Mouse (Mus musculus) kidney, postnatal 0 days (tissue): ENCODE measurements around the gene Nelfb. TPM values are rescaled to one million over a fixed set of nuclear protein-coding genes. Genes with fewer than 3 reads are reported as not detected.
A peak's percentile ranks its signal among the peaks of the same experiment; 100 is the strongest.
"Not testable (repeated sequence)": the region's sequence is repeated elsewhere in the genome, so short reads cannot be mapped to it uniquely, and the experiment has no call there.

ENCODE experiments used
- ATAC-seq: fragments of 200-750 bp; cut with Nextera tagmentation; replicated peaks from 2 replicates; pipeline ENCODE4 v1.8.0; 2017; ENCODE audit warnings: low read depth, moderate number of reproducible peaks, moderate TSS enrichment, moderate library complexity; ENCODE audit not compliant: low FRiP score
- DNase-seq: peaks from one replicate; pipeline ENCODE4 v3.0.0-alpha.2; 2016; ENCODE audit warnings: low spot score
- H3K27ac ChIP-seq: fragments of 300-500 bp; sonication (generic); 2 replicates; pipeline ENCODE4 v1.5.1; 2014; ENCODE audit warnings: mild to moderate bottlenecking
- H3K27me3 ChIP-seq: fragments of 300-500 bp; sonication (generic); 2 replicates; pipeline ENCODE4 v1.6.1; 2014; ENCODE audit warnings: low read length, mixed read lengths; ENCODE audit not compliant: insufficient read depth
- H3K36me3 ChIP-seq: fragments of 300-500 bp; sonication (generic); 2 replicates; pipeline ENCODE4 v1.6.1; 2014; ENCODE audit warnings: low read length, mixed read lengths; ENCODE audit not compliant: insufficient read depth
- H3K4me1 ChIP-seq: fragments of 300-500 bp; sonication (generic); replicated peaks from 2 replicates; pipeline ENCODE4 v1.6.1; 2014; ENCODE audit warnings: antibody characterized with exemption, low read length, mixed read lengths; ENCODE audit not compliant: insufficient read depth
- H3K4me2 ChIP-seq: fragments of 300-500 bp; sonication (generic); 2 replicates; pipeline ENCODE4 v1.6.1; 2014; ENCODE audit warnings: mild to moderate bottlenecking, low read length, moderate library complexity, mixed read lengths
- H3K4me3 ChIP-seq: fragments of 300-500 bp; sonication (generic); replicated peaks from 2 replicates; pipeline ENCODE4 v1.5.1; 2014; ENCODE audit warnings: low read depth, low read length
- H3K9ac ChIP-seq: fragments of 300-500 bp; sonication (generic); 2 replicates; pipeline ENCODE4 v1.6.1; 2014; ENCODE audit warnings: low read depth, low read length
- H3K9me3 ChIP-seq: fragments of 300-500 bp; sonication (generic); replicated peaks from 2 replicates; pipeline ENCODE4 v1.6.1; 2016; ENCODE audit warnings: low read length, inconsistent platforms, mixed read lengths
- CTCF ChIP-seq: IDR thresholded peaks from 2 replicates; pipeline ENCODE4 v1.5.1; 2016; ENCODE audit warnings: antibody characterized with exemption, low read depth, mild to moderate bottlenecking, moderate library complexity
- WGBS: fragments of 180-500 bp; shearing (Covaris S2); extraction: QIAGEN DNeasy Blood & Tissue Kit; methylation state at CpG from one replicate; pipeline ENCODE4 v1.1.7; 2014; 5-methylcytosine and 5-hydroxymethylcytosine counted together
- polyA plus RNA-seq: library from polyadenylated mRNA; unstranded; fragments of >200 nt; fragmentation: Nextera tagmentation; extraction: Ambion mirVana; gene quantifications from 2 replicates; pipeline ENCODE4 v1.2.1, GENCODE M21; 2015

Nelfb gene
- polyA plus RNA-seq = 74.0 and 82.3 TPM in 2 replicates

- Histone ChIP-seq H3K27ac (peak within 1 kb of the TSS; percentile 90), H3K4me3 (peak within 1 kb of the TSS; percentile 99), H3K9ac (peak within 1 kb of the TSS; percentile 93), H3K4me2 (peak within 1 kb of the TSS; percentile 81), H3K9me3 (no peaks in the 10 kb centered on the region), H3K36me3 (peaks cover 12% of the 10 kb centered on the region; the same call in 1 of the 2 replicates), H3K4me1 (peaks cover 10% of the 10 kb centered on the region), H3K27me3 (no peaks in the 10 kb centered on the region)
- WGBS = under 1% methylated on average over 44 of the region's 44 CpGs
- ATAC-seq (peak; percentile 92), DNase-seq (peak; percentile 96)
- 0 out of 2 replicates have a peak, but pooled peaks have one; percentile 4 for TF ChIP-seq CTCF
Observed at GRCm38 (mm10) chr2:25211121-25211670, at the start of gene Nelfb. Gene Nelfb, minus strand, starts transcription at chr2:25211489.

GRCm38 (mm10) chr2:25258887-25259286, 47.6 kb upstream of the Nelfb start:
- Histone ChIP-seq H3K4me3 (no peak overlapping the region), H3K27me3 (no peaks in the 10 kb centered on the region), H3K4me2 (no peak overlapping the region), H3K9me3 (no peaks in the 10 kb centered on the region), H3K27ac (no peak overlapping the region), H3K4me1 (peaks cover 17% of the 10 kb centered on the region), H3K36me3 (no peaks in the 10 kb centered on the region), H3K9ac (no peak overlapping the region)
- 62% methylated on average over 2 of the region's 2 CpGs for WGBS
- DNase-seq (no peak), ATAC-seq (no peak)
- peak; percentile 63 for TF ChIP-seq CTCF

GRCm38 (mm10) chr2:25257250-25257649, 46.0 kb upstream of the Nelfb start:
- not testable (repeated sequence) for H3K4me1 ChIP-seq, H3K4me2 ChIP-seq, ATAC-seq, H3K27ac ChIP-seq, H3K27me3 ChIP-seq, H3K36me3 ChIP-seq, DNase-seq, H3K9ac ChIP-seq, H3K4me3 ChIP-seq, H3K9me3 ChIP-seq
- WGBS = 90% methylated on average over 5 of the region's 5 CpGs

GRCm38 (mm10) chr2:25256443-25257109, 45.3 kb upstream of the Nelfb start:
- H3K9ac ChIP-seq = peak overlapping the region; percentile 74; the same call in 1 of the 2 replicates
- H3K4me1 ChIP-seq, H3K9me3 ChIP-seq, ATAC-seq, H3K27ac ChIP-seq, H3K36me3 ChIP-seq, H3K27me3 ChIP-seq: not testable (repeated sequence)
- WGBS = 53% methylated on average over 11 of the region's 12 CpGs
- DNase-seq = peak; percentile 54
- peak overlapping the region; percentile 99 for H3K4me3 ChIP-seq
- peak; percentile 62 for TF ChIP-seq CTCF
- peak overlapping the region; percentile 98 for H3K4me2 ChIP-seq

GRCm38 (mm10) chr2:25255284-25255779, 44.0 kb upstream of the Nelfb start, which contains the start of gene Tmem203:
Gene Tmem203, plus strand, starts transcription at chr2:25255439.
- Histone ChIP-seq H3K9me3 (no peaks in the 10 kb centered on the region), H3K27me3 (no peaks in the 10 kb centered on the region), H3K36me3 (peaks cover 14% of the 10 kb centered on the region; the same call in 1 of the 2 replicates), H3K4me1 (peaks cover 6% of the 10 kb centered on the region), H3K9ac (peak within 1 kb of the TSS; percentile 74), H3K4me2 (peak within 1 kb of the TSS; percentile 98), H3K4me3 (peak within 1 kb of the TSS; percentile 99), H3K27ac (peak within 1 kb of the TSS; percentile 89)
- ATAC-seq (peak; percentile 90), DNase-seq (peak; percentile 94)
- no peak for TF ChIP-seq CTCF
- WGBS = under 1% methylated on average over 39 of the region's 39 CpGs

GRCm38 (mm10) chr2:25252331-25252730, 41.0 kb upstream of the Nelfb start:
- Histone ChIP-seq H3K4me1 (peaks cover 6% of the 10 kb centered on the region), H3K4me2 (no peak overlapping the region), H3K27me3 (no peaks in the 10 kb centered on the region), H3K36me3 (peaks cover 26% of the 10 kb centered on the region), H3K9ac (no peak overlapping the region), H3K9me3 (no peaks in the 10 kb centered on the region), H3K27ac (no peak overlapping the region), H3K4me3 (no peak overlapping the region)
- WGBS = 93% methylated on average over 1 of the region's 1 CpGs
- DNase-seq = no peak
- TF ChIP-seq CTCF = peak; percentile 65
- no peak for ATAC-seq
